Mouse (Mus musculus) stomach, postnatal 0 days (tissue): ENCODE measurements around the gene Ranbp9. TPM values are rescaled to one million over a fixed set of nuclear protein-coding genes. Genes with fewer than 3 reads are reported as not detected.

Experiments used
- ATAC-seq: fragments of 200-750 bp; cut with Nextera tagmentation; 2 replicates; pipeline ENCODE4 v1.8.0; 2017; ENCODE audit not compliant: low FRiP score, low TSS enrichment
- DNase-seq: peaks from one replicate; pipeline ENCODE4 v3.0.0-alpha.2; 2016; ENCODE audit warnings: low spot score
- H3K27ac ChIP-seq: fragments of 300-500 bp; sonication (generic); replicated peaks from 2 replicates; pipeline ENCODE4 v1.5.1; 2014; ENCODE audit warnings: mild to moderate bottlenecking, control low read depth
- H3K27me3 ChIP-seq: fragments of 300-500 bp; sonication (generic); 2 replicates; pipeline ENCODE4 v1.6.1; 2014; ENCODE audit warnings: low read length; ENCODE audit not compliant: control insufficient read depth, insufficient read depth
- H3K36me3 ChIP-seq: fragments of 300-500 bp; sonication (generic); 2 replicates; pipeline ENCODE4 v1.6.1; 2014; ENCODE audit warnings: low read length, mixed read lengths; ENCODE audit not compliant: control insufficient read depth, insufficient read depth
- H3K4me1 ChIP-seq: fragments of 300-500 bp; sonication (generic); replicated peaks from 2 replicates; pipeline ENCODE4 v1.6.1; 2014; ENCODE audit warnings: antibody characterized with exemption; ENCODE audit not compliant: control insufficient read depth, insufficient read depth
- H3K4me2 ChIP-seq: fragments of 300-500 bp; sonication (generic); replicated peaks from 2 replicates; pipeline ENCODE4 v1.6.1; 2014; ENCODE audit warnings: low read depth, mild to moderate bottlenecking, control low read depth, moderate library complexity
- H3K4me3 ChIP-seq: fragments of 300-500 bp; sonication (generic); 2 replicates; pipeline ENCODE4 v1.5.1; 2014; ENCODE audit warnings: low read depth, low read length, control low read depth
- H3K9ac ChIP-seq: fragments of 300-500 bp; sonication (generic); 2 replicates; pipeline ENCODE4 v1.6.1; 2014; ENCODE audit warnings: mild to moderate bottlenecking, low read length, control low read depth, mixed read lengths
- H3K9me3 ChIP-seq: fragments of 300-500 bp; sonication (generic); 2 replicates; pipeline ENCODE4 v1.6.1; 2016; ENCODE audit warnings: low read length; ENCODE audit not compliant: control insufficient read depth
- CTCF ChIP-seq: IDR thresholded peaks from 2 replicates; pipeline ENCODE4 v1.5.1; 2016; ENCODE audit warnings: antibody characterized with exemption, low read depth, mild to moderate bottlenecking, moderate library complexity
- EP300 ChIP-seq: optimal IDR thresholded peaks from 2 replicates; pipeline ENCODE3; 2016; ENCODE audit warnings: antibody characterized with exemption
- WGBS: fragments of 180-500 bp; shearing (Covaris S2); extraction: QIAGEN DNeasy Blood & Tissue Kit; methylation state at CpG from one replicate; pipeline ENCODE4 v1.1.7; 2014; 5-methylcytosine and 5-hydroxymethylcytosine counted together
- polyA plus RNA-seq: library from polyadenylated mRNA; unstranded; fragments of >200 nt; fragmentation: Nextera tagmentation; extraction: Ambion mirVana; gene quantifications from 2 replicates; pipeline ENCODE4 v1.2.1, GENCODE M21; 2015

The Ranbp9 gene
- polyA plus RNA-seq, 1 experiment from 2014 or later, result 7.1 TPM

DNA sequence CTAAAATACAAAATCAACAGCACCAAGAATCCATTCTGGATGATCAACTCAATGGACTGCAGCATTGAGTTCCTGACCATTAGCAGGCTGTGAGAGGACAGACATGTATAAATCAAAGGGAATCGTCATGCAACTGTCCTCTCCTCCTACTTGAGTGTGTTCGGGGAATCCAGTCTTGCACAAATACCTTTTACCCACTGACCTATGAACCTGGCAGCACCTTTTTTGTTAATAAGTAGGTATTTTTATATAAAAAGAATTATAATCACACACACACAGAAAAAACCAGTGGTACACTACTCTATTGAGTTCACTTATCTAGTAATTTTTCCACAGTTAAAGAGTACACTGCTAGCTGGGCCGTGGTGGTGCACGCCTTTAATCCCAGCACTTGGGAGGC, 37.4 kb downstream of the Ranbp9 start:
- 93% methylated on average over 4 of the region's 4 CpGs for WGBS
- ATAC-seq (no peak), DNase-seq (no peak)
- H3K4me3 ChIP-seq, result no peak overlapping the region
- H3K9me3 ChIP-seq, result no peaks in the 10 kb centered on the region
- H3K27me3 ChIP-seq, result no peaks in the 10 kb centered on the region
- H3K4me1 ChIP-seq, result no peaks in the 10 kb centered on the region; the same call in 1 of the 2 replicates
- H3K36me3 ChIP-seq, result no peaks in the 10 kb centered on the region
- H3K4me2 ChIP-seq, result no peak overlapping the region
- no peak overlapping the region for H3K27ac ChIP-seq
- H3K9ac ChIP-seq, result no peak overlapping the region
- TF ChIP-seq EP300 (no peak), CTCF (no peak)

DNA sequence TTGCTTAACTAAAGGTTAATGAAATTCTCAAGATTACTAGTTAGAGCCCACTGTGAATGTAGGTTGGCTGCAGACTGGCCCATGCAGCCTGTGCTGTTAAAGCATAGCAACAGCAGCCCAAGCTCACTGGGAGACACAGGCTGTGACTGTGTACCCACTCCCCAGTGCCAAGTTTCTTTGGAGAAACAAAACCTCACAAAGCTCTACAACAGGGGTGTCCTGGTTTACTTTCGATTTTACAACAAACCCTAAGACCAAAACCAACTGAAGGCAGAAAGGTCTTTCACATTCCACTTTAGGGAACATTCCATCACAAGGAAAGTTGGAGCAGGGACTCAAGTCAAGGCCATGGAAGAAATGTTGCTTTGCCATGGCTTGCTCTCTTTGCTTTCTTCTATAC, 38.5 kb downstream of the Ranbp9 start:
- no peak for TF ChIP-seq EP300
- no peak for TF ChIP-seq CTCF
- DNase-seq (no peak), ATAC-seq (no peak)
- no peak overlapping the region for H3K4me2 ChIP-seq
- no peak overlapping the region for H3K4me3 ChIP-seq
- no peaks in the 10 kb centered on the region for H3K36me3 ChIP-seq
- H3K9me3 ChIP-seq, result no peaks in the 10 kb centered on the region
- WGBS, result 69% methylated on average over 1 of the region's 1 CpGs
- no peaks in the 10 kb centered on the region; the same call in 1 of the 2 replicates for H3K4me1 ChIP-seq
- no peak overlapping the region for H3K27ac ChIP-seq
- H3K27me3 ChIP-seq, result no peaks in the 10 kb centered on the region
- H3K9ac ChIP-seq, result no peak overlapping the region

DNA sequence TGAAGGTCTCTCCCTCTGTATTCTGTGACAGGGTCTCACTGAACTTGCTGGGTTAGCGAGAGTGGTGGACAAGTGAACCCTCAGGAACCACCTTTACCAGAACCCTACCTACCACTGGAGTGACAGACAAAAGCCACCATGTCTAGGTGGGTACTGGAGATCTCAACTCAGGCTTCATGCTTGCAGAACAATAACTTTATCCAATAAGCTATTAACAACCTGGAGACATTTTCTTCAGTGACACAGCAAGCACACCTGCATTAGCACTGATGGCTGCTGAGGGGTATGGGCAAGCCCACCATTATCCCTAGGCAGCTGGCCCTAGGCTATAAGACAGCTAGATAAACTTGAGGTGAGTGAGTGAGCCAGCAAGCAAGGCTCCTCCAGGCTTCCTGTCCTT, 40.7 kb downstream of the Ranbp9 start:
- TF ChIP-seq EP300 (no peak), CTCF (no peak)
- no peaks in the 10 kb centered on the region for H3K36me3 ChIP-seq
- H3K4me3 ChIP-seq, result no peak overlapping the region
- no peaks in the 10 kb centered on the region for H3K27me3 ChIP-seq
- no peak overlapping the region for H3K4me2 ChIP-seq
- WGBS, result 100% methylated on average over 1 of the region's 1 CpGs
- H3K4me1 ChIP-seq, result no peaks in the 10 kb centered on the region; the same call in 1 of the 2 replicates
- no peaks in the 10 kb centered on the region for H3K9me3 ChIP-seq
- DNase-seq, result no peak
- no peak for ATAC-seq
- no peak overlapping the region for H3K27ac ChIP-seq
- H3K9ac ChIP-seq, result no peak overlapping the region

DNA sequence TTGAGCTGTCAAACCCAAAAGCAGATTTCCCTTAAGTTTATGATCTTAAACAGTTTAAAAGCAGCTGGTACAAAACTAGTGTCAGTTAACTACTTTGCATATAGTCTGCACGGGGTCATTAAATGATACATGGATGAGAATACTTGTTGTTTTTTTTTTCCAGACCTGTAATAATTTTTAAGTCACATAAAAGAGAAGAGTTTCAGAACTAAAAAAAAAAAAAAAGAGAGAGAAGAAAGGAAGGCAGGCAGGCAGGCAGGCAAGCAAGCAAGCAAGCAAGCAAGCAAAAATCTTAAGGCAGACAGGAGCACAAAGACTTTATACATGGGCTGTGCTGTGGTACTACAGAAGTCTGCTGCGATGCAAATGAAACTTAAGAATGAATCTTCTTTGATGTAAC, 47.7 kb downstream of the Ranbp9 start:
- H3K27me3 ChIP-seq, result no peaks in the 10 kb centered on the region
- TF ChIP-seq EP300 (no peak), CTCF (no peak)
- no peaks in the 10 kb centered on the region for H3K4me1 ChIP-seq
- no peak overlapping the region for H3K4me2 ChIP-seq
- DNase-seq, result no peak
- H3K9me3 ChIP-seq, result no peaks in the 10 kb centered on the region
- no peaks in the 10 kb centered on the region for H3K36me3 ChIP-seq
- H3K9ac ChIP-seq, result no peak overlapping the region
- WGBS, result 80% methylated on average over 2 of the region's 2 CpGs
- no peak for ATAC-seq
- no peak overlapping the region for H3K27ac ChIP-seq
- H3K4me3 ChIP-seq, result no peak overlapping the region

DNA sequence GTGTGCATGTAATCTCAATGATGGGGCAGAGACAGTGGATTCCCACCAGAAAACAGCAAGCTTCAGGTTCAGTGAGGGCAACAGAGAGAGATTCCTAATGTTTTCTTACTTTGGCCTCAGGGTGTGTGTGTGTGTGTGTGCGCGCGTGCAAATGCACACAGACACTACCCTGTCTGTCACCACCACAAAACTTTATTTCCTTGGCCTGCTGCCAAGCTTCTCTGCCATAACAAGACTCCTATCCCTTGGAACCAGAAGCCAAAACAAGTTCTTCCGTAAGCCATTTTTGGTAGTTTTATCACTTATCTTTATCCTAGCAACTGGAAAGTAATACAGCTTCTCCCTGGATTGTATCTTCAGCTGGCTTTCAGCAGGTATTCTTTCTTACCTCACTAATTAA, 52.6 kb downstream of the Ranbp9 start:
- Histone ChIP-seq H3K9ac (no peak overlapping the region), H3K4me3 (no peak overlapping the region), H3K27me3 (no peaks in the 10 kb centered on the region), H3K9me3 (no peaks in the 10 kb centered on the region), H3K27ac (no peak overlapping the region), H3K4me2 (no peak overlapping the region), H3K36me3 (no peaks in the 10 kb centered on the region), H3K4me1 (no peaks in the 10 kb centered on the region)
- ATAC-seq (no peak), DNase-seq (no peak)
- TF ChIP-seq EP300 (no peak), CTCF (no peak)
- 89% methylated on average over 4 of the region's 4 CpGs for WGBS

DNA sequence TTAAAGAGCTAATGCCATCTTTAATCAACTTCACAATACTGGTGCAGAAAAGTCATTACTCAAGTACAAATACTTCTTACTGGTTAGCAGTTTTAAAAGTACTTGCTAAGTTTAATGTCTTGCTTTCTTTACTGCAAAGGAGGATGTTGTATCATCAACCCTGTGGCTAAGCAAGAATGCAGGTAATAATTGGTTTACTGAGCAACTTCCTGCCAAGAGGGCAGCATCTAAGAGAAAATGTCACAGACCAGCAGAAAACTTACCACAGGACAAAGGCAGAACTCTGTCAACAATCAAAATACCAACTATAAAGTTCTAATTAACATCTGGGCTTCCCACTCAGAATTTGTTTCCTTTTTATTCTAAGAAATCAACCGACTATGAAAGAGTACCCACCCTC, 65.8 kb downstream of the Ranbp9 start:
- peaks cover 12% of the 10 kb centered on the region for H3K36me3 ChIP-seq
- no peaks in the 10 kb centered on the region for H3K9me3 ChIP-seq

More for the DNA sequence above, 65.8 kb downstream of the Ranbp9 start:
- no peak overlapping the region for H3K4me2 ChIP-seq
- 86% methylated on average over 1 of the region's 1 CpGs for WGBS
- no peak for DNase-seq
- TF ChIP-seq EP300, result no peak
- no peak for TF ChIP-seq CTCF
- no peaks in the 10 kb centered on the region for H3K4me1 ChIP-seq
- H3K4me3 ChIP-seq, result no peak overlapping the region
- no peak overlapping the region for H3K27ac ChIP-seq
- H3K9ac ChIP-seq, result no peak overlapping the region
- no peaks in the 10 kb centered on the region for H3K27me3 ChIP-seq
- ATAC-seq, result no peak
